Mouse (Mus musculus): ENCODE measurements at regions not wholly inside any gene's neighbourhood (a gene's known extent, or its start where the extent isn't known, plus 50 kb on each side); places are given as distances from the start of the nearest gene placed in this dataset.

DNA sequence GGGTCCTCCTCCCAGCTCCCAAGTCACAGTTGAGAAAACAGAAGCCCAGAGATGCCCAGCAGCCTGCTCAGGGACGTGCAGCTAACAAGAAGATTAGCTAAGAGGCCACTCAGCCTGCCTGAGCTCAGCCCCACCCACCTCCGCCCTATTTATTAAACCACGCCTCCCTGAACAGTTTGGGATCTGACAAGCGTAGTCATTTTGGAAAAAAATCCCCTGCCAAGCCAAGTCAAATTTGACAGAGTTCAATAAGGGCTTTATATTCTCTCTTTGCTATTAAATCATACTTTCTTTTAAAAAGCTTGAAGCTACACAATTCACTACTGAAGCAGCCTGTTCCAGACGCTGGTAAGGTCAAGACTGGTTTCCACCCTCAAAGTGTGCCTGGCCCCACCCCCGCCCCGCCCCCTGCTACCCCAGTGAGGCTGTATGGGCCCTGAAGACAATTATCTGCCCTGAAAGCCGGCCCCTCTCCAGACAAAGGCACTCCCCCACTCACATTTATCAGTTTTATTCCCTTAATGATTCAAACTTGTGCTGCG, 61.9 kb upstream of the Zmiz1 start:
- TF ChIP-seq CTCF (conservative IDR thresholded peaks at IDR 0.05; ENCODE audit: low read length), result no peak
- no peak for TF ChIP-seq NANOG (IDR thresholded peaks at IDR 0.05; ENCODE audit: borderline replicate concordance, low read length)
